Mouse (Mus musculus) CD4-positive helper T cell, adult 2 months (primary cell): ENCODE measurements around the gene Pmpcb.
A peak's percentile ranks its signal among the peaks of the same experiment; 100 is the strongest.
"Not testable (repeated sequence)": the region's sequence is repeated elsewhere in the genome, so short reads cannot be mapped to it uniquely, and the experiment has no call there.

Source experiments
- DNase-seq: peaks from one replicate; pipeline ENCODE4 v3.0.0-alpha.2; 2012; ENCODE audit warnings: low read depth, missing footprints, low spot score

Pmpcb gene

DNA sequence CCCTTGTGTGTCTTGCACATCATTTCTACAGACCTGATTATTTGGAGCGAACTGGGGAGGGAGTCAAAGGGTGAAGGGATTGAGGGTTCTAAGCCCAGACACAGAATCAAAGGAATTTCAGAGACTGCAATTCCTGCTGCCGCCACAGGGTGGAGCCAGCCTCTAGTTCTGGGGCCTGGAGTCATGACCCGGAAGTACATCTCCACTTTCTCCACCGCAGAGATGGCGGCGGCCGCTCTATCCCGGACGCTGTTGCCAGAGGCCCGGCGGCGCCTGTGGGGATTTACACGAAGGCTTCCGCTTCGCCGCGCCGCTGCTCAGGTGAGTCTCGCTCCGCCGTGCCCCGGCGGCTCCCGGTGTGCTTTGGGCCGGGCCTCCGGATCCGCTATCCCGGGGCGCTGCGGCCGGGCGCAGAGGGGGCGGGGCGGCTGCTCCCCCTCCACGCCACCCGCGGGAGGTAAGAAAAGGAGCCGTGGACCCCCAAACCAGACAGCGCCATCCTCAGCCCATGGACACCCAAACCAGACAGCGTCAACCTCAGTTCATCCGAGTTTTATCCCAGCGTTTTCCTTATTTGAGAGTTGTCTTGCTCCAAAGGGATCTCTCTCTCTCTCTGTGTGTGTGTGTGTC lies at the start of gene Pmpcb:
Gene Pmpcb, plus strand, starts transcription at position 186 of the 630 bp plus-strand sequence.
- peak; percentile 91 for DNase-seq

DNA sequence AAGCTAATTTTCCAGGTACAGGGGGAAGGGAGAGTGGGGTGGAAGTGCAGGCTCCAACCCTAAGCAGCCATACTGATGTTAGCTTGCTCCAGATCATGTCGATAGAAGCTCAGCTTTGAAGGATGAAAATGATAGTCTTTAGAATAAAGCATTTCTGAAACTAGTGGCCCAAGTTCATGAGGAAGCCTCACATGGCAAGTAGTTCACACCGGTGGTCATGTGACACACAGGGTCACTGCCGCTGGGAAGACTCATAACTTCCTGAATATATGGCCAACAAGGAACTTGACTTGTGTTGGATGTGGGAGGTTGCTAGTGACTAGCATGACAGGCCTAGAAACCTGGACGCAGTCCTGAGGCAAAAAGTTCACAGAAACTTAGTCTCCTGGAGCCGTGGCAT lies 44.7 kb upstream of the Pmpcb start:
- DNase-seq = no peak

DNA sequence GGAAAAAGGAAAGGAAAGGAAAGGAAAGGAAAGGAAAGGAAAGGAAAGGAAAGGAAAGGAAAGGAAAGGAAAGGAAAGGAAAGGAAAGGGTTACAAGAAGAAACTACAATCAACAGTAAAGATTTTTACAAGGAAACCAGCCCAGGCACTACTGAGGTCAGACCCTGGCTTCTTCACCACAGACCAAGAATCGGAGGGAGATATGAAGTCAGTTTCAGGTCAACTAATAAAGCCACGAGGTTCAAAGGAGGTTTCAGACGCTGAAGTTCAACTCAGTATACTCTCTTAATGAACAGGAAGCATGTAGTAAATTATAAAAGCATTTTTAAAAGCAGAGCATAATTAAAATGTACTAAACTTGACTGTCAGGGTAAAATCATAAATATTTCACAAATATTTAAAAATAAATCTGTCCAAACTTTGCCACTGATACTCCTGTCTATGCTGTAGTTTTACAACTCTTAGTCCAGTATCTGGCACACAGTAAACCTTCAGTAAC lies 43.5 kb upstream of the Pmpcb start:
- no peak for DNase-seq

DNA sequence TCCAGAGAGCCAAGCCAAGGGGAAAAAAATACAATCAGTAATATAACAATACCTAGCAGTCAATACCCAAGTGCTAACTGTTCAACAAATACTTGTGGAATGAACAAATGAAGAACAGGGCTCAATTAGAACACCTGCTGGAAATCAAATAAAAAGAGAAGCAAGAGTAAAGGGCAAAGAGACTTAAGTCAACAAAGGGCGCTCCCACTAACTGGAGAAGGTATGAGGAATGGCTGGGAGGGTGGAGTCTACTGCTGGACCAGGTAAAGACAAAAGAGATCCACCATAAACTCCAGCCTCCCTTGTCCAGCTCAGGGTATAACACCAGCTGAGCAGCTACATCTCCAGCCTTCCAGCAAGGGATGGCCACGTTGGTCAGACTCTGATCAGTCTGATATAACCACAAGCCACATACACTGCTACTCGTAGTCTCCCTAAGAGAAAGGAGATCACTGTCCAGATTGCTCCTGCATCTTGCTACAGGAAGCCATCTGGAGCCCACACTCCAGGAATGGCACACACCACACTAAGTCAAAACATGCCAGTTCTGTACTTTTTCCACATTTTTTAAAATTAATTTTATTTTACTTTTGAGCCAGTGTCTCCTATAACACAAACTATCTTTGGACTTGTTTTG lies 42.0 kb upstream of the Pmpcb start:
- no peak for DNase-seq

DNA sequence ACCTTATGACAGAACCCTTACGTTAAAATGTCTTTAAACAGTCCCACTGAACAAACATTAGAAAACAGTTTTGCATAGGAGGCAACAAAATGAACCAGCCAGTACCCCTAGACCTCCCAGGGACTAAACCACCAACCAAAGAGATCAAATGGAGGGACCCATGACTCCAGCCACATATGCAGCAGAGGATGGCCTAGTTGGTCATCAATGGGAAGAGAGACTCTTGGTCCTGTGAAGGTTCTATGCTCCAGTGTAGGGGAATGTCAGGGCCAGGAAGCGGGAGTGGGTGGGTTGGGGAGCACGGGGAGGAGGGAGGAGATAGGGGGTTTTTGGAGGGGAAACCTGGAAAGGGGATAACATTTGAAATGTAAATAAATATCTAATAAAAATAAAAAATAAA lies 37.4 kb upstream of the Pmpcb start:
- DNase-seq = not testable (repeated sequence)

DNA sequence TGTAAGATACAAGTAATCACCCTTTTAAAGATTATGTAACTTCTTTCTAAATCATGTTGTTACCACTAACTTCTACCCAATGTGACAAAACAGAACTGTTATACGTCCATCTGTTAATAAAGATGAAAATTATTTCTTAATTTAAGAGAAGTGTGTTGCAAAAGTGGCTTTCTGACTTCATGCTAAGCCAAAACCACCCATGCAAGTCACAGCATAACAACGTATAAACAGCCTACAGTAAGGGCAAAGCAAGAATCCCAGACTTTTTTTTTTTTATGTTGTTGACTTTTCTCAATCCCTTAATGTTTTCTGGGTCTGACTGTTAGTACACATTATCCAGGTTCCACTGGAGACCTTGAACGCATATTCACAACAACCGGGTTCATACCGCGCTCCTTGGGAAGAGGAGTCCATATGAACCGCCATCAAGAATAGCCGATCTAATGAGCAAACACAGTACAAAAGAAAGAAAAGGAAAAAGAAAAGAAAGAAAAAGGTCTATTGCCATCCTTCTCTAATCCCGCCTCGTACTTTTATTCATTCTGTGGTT lies 36.6 kb upstream of the Pmpcb start:
- DNase-seq = no peak

DNA sequence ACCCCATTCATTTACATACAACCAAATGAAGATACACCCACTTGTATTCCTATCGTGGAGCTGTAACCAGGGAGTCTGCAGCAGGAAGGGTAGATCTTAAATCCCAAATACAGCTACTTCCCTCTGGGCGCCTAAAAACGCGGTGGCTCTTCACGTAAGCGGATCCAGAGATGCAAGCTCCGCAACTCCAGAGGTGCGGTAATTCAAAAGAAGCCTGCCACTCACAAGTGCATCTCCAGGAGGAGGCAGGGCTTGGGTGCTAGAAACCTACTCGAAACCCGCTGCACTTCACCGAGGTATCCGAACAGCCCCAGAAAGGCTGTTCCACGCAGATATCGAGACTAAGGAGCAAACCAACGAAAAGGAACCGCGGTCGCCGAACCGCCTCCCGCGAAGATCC lies 36.0 kb upstream of the Pmpcb start:
- DNase-seq = no peak

DNA sequence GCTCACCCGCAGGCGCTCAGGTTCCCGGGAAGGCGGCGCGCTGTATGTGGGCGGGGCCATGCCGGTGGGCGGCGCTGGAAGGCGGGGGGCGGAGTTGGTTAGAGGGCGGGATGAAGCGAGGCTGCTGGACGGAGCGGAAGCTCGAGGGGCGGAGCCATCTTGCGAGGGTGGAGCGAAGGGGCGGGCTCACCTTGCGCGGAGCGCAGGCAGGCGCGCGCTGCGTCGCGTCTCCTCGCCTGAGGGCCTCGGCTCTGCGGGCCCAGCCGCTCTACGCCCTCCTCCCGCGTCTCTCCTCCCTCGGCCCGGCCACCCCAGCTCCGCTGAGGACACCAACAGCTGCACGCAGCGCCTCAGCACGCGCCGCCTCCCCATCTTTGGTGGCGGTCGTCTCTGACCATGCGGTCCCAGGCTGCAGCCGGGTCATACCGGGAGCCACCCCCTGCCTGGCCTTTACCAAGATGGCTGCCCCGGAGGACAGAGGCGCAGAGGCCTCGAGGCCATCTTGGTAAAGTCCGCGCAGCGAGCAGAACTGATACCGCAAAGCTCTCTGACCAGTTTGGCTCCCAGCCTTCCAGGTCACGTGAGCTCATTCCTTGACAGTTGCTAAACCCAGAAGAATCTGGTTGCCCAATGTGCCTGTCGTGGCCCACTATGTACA lies 35.5 kb upstream of the Pmpcb start, which contains the start of gene Napepld:
Gene Napepld, minus strand, starts transcription at position 46 of the 658 bp plus-strand sequence.
- DNase-seq = peak; percentile 99

DNA sequence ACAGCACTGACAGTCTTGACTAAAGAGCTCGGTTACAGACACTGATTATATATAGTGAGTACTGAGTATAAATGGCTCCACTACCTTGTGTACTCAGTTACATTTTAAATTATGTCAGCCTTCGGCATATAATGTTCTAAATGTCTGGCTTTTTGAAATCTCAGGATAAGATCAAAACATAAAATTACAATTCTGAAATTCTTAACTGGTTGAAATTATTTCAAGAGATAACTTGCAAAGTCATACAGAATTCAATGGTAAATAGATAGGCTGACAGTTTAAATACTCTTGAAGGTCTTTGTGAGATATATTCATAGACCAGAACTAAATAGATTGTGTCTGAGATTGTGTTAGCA lies 35.0 kb upstream of the Pmpcb start:
- DNase-seq = no peak

DNA sequence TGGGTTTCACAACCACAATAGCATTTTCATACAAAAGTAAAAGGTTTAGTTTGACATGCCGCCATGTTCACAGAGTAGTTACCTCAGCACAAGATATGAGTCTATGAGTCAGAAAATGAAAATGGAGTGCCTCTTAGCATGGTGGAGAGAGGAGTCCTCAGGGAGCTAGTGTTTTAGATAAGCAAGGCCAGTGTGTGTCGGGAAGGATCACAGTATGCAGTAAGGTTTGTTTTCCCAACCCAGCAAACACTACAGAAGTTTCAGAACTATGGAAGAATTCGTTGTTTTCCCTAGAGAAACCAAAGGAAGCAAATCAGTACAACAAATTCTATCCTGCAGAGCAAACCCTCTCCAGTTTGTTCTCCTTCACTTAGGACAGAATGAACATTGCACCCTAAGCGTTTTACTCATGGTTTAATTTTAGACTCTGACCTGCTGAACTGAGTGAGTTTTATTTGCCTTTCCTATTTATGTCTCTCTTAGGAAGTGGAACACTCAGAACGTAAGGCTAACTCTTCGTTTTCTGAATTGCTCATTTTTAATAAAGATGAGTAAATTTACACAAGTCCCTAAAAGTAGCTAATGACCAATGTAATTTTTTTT lies 34.0 kb upstream of the Pmpcb start:
- no peak for DNase-seq

DNA sequence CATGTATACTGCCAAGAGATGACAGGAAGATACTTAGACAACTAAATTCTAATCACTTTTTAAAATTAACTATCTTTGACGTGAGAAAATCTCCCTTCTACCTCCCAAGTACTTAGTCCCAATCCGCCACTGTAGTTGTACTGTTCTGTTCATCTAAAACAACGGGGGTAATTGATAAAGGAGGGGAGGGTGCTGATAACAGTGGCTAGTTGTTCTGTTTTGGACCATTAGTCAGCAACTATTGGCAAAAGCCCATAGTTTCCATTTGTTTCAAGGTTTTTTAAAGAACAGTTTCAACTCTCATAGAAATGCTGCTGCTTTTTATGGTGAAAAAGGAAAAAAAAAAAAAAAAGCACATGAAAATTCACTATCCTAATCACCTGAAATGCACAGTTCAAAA lies 33.2 kb upstream of the Pmpcb start:
- DNase-seq = no peak

DNA sequence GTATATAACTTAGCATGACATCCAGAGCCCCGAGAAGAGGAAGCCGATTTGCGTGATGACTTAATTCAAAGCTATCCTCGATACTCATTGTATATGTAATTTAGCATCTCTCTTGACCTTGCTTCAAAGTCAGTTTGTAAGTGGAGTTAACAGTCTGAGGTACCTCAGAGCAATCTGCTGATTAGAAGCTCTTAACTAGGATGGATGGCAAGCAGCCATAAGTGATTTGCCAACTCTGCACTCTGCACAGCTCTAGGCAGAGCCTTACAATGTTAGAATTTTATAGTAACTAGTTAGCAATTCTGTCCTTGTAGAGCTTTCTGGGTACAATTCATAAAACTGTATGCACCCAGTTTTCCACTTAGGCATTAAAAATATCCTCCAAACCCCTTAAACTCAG lies 30.4 kb upstream of the Pmpcb start:
- no peak for DNase-seq

DNA sequence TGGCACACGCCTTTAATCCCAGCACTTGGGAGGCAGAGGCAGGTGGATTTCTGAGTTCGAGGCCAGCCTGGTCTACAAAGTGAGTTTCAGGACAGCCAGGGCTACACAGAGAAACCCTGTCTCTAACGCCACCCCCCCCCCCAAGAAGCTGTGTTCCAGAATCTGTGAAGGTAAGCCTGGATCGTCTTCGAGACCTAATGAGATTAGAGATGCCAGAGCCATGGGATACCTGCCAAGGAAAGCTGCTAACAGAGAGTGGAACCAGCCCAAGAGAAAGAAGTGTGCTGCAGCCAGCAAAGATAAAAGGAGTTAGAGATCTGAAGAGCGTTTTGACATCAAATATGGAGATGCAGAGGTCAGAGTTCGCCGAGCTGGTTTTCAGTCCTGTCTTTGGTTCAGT lies 28.9 kb upstream of the Pmpcb start:
- DNase-seq = not testable (repeated sequence)

DNA sequence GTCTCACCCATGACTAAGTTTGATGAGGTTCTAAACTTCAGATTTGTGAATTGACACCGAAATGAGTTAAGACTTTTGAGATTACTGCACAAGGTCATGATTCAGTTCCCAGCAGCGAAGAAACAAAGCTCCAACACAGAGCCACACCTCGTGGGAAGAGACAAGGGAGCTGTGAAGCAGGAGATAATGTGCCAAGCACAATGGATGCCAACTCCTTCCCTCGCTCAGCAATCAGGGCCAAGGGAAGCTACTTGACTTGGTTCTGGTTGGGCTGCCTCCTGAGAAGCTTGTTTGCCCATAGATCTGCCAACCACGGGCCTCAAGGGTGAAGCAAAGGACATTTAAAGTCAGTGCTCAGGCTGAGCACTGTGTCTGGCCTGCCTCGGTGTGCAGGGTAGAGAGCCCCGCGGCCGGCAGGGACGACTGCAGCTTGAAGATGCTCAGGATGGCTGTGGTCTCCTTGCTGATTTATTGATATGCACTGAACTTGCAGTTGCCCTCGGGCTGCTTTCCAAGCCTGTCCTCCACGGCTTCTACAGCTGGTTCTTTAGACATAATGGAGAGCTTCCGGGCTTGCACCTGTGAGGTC lies 24.7 kb upstream of the Pmpcb start:
- DNase-seq = no peak

DNA sequence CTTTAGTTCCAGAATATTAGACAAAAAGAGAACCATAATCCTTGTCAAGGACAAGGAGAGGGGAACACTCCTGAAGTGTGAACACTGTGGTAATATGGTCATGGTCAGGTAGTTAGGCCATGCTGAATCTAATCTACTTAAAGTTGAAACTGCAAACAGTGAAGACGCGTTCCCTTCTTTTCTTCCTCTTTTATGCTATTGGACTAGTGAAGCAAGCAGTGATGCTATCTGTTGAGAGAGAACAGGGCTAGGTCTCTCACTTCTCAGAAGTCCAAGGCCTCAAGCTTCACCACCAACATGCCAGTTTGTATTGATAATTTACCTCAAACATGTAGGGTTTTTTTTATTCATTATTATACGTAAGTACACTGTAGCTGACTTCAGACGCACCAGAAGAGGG lies 22.5 kb upstream of the Pmpcb start:
- no peak for DNase-seq

DNA sequence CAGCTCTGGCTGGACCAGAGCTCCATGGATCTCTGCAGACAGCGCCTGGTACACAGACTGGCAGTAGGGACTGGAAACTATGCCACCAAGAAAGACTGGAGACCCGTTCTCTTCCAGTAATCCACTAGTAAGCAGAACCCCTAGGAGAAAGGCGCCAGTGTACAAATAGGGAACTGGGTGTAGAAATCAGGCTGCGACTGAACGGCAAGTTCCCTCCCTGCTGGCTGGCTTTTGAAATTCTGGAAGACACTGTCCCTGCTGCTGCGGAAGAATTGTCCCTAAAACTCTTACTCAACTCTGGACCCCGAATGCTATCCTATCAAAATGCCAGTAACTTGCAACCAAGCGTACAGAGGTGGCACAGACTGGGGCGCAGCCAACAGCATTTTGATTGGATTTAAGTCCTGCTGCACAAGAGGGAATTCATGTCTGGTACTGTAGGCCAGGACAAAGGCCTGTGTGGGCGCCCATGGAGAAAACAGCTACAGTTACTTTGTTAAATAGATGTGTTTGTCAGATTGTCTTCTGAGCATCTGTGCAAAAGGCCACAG lies 19.7 kb upstream of the Pmpcb start:
- DNase-seq = no peak

DNA sequence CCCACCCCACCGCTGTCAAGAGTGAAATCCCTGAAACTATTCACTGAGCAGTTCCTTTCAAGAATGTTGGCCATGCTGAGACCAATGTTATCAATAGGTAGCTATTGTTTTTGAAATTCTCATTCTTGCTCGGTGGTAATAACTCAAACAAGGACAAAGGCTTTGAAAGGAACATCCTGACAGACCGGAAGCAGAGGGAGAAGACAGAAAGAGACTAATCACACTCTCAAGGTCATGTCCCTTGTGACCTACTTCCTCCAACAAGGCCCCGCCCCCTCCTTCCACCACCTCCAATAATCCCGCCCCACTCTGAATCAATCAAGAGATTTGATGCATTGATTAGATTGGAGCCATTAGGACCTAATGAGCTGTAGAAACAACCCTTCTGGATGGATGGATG lies 18.4 kb upstream of the Pmpcb start:
- no peak for DNase-seq

DNA sequence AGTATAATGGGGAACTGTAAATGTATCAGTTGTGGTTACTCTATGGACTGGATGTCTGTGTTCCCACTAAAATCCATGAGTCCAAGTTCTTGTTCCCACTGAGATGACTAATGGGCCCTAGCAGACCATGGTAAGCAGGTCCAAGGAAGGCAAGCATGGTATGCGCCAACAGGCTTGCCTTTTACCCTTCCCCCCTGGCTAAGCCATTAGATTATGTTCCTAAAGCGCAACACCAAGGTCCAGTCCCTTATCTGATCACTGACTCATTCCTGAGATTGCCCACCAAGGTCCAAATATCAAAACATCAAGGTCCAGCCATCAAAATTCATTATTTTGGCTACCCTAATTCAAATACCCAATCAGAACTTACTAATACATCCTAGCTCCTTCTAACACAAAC lies 17.7 kb upstream of the Pmpcb start:
- DNase-seq = no peak

DNA sequence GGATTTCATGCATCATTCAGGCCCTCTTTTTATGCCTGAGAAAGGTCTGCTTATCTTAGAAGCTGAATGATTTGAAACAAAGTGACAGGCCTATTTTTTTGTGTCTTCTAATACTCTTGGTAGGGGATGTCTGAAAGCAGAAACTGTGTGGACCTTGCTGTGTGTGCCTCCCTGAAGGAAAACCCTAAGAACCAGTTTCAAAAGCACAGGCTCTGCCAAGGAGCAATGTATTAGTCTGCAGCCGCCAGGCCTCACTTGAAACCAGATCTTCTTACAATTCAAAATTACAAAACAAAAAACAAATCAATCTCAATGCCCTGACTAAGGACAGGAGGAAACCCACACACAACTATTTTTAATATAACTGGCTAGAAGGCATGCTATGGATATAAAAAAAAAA lies 12.5 kb upstream of the Pmpcb start:
- no peak for DNase-seq

DNA sequence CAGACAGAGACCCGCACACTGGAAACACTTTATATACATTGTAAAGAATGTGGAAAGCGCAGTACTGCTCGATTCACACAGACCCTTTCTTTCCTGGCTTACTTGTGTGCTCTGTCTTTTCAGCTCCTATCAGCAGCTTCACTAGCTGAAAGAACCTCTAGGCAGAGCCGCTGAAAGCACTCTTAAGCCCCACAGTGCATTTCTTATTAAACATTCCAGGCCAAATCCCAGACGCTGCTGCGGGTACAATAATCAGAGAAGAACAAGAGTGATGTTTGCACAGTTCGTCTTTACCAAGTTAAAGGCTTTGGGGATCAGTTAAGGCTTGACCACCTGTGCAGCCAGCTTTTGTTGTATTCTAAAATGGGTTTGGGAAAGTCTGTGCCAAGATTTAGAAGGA lies 12.1 kb upstream of the Pmpcb start:
- no peak for DNase-seq

DNA sequence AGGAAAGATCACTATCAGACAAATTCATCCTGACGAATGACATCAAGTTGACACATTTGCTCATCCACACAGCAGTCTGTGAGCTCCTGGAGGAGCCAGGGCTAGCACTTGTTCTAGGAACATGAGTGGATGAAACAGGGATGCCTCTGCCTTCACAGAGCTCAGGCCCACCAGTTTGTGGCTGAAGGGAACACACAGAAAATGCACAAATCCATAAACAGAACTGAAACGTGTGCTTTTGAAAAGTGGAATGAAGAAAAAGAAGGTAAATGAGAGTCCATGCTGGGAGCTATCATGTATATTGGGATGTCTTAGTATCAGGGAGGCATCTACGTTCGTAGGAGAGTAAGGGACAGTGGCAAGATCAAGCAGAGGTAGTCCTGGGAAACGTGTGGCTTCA lies 7.8 kb upstream of the Pmpcb start:
- DNase-seq = no peak
